Mouse (Mus musculus) kidney, postnatal 0 days (tissue): ENCODE results near the gene Slc10a1. TPM values are rescaled to one million over a fixed set of nuclear protein-coding genes. Genes with fewer than 3 reads are reported as not detected.
A peak's percentile ranks its signal among the peaks of the same experiment; 100 is the strongest.

ENCODE experiments used
- ATAC-seq: fragments of 200-750 bp; cut with Nextera tagmentation; replicated peaks from 2 replicates; pipeline ENCODE4 v1.8.0; 2017; ENCODE audit warnings: low read depth, moderate number of reproducible peaks, moderate TSS enrichment, moderate library complexity; ENCODE audit not compliant: low FRiP score
- DNase-seq: peaks from one replicate; pipeline ENCODE4 v3.0.0-alpha.2; 2016; ENCODE audit warnings: low spot score
- H3K27ac ChIP-seq: fragments of 300-500 bp; sonication (generic); 2 replicates; pipeline ENCODE4 v1.5.1; 2014; ENCODE audit warnings: mild to moderate bottlenecking
- H3K27me3 ChIP-seq: fragments of 300-500 bp; sonication (generic); 2 replicates; pipeline ENCODE4 v1.6.1; 2014; ENCODE audit warnings: low read length, mixed read lengths; ENCODE audit not compliant: insufficient read depth
- H3K36me3 ChIP-seq: fragments of 300-500 bp; sonication (generic); 2 replicates; pipeline ENCODE4 v1.6.1; 2014; ENCODE audit warnings: low read length, mixed read lengths; ENCODE audit not compliant: insufficient read depth
- H3K4me1 ChIP-seq: fragments of 300-500 bp; sonication (generic); replicated peaks from 2 replicates; pipeline ENCODE4 v1.6.1; 2014; ENCODE audit warnings: antibody characterized with exemption, low read length, mixed read lengths; ENCODE audit not compliant: insufficient read depth
- H3K4me2 ChIP-seq: fragments of 300-500 bp; sonication (generic); 2 replicates; pipeline ENCODE4 v1.6.1; 2014; ENCODE audit warnings: mild to moderate bottlenecking, low read length, moderate library complexity, mixed read lengths
- H3K4me3 ChIP-seq: fragments of 300-500 bp; sonication (generic); replicated peaks from 2 replicates; pipeline ENCODE4 v1.5.1; 2014; ENCODE audit warnings: low read depth, low read length
- H3K9ac ChIP-seq: fragments of 300-500 bp; sonication (generic); 2 replicates; pipeline ENCODE4 v1.6.1; 2014; ENCODE audit warnings: low read depth, low read length
- H3K9me3 ChIP-seq: fragments of 300-500 bp; sonication (generic); replicated peaks from 2 replicates; pipeline ENCODE4 v1.6.1; 2016; ENCODE audit warnings: low read length, inconsistent platforms, mixed read lengths
- CTCF ChIP-seq: IDR thresholded peaks from 2 replicates; pipeline ENCODE4 v1.5.1; 2016; ENCODE audit warnings: antibody characterized with exemption, low read depth, mild to moderate bottlenecking, moderate library complexity
- WGBS: fragments of 180-500 bp; shearing (Covaris S2); extraction: QIAGEN DNeasy Blood & Tissue Kit; methylation state at CpG from one replicate; pipeline ENCODE4 v1.1.7; 2014; 5-methylcytosine and 5-hydroxymethylcytosine counted together
- polyA plus RNA-seq: library from polyadenylated mRNA; unstranded; fragments of >200 nt; fragmentation: Nextera tagmentation; extraction: Ambion mirVana; gene quantifications from 2 replicates; pipeline ENCODE4 v1.2.1, GENCODE M21; 2015

Gene Slc10a1
- polyA plus RNA-seq, 1 experiment from 2014 or later: 1.7 TPM

DNA sequence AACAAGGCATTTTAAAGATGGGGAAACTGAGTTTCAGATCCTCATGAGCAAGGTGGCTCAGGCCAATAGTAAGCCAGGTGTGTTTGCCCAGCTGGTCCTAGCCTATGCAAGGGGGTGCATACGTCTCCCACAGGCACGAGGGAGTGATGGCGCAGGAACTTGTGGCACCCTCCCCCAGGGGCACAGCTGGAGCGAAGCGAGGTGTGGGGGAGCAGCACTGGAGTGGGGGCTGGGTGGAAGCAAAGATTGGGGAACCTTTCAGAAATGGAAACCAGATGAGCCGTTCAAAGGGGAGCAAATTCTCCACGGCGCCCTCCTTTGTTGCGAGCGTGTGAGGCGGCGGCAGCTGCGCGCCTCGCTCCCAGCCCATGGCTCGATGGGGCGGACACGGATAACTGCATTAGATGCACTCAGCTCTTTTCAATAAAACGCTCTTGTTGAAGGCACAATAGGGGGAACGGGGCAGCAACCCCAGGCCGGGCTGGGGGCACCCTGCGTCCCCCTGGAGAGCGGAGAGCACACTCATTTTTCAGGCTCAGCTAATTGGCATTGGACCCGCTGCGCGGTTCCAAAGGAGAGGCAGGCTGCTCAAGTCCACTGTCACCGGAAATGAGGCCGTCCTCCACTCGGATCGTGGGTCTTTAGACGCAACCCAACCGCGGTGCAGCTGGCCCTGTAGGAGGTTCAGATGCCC is 30.2 kb upstream of the Slc10a1 start:
- H3K27ac ChIP-seq: no peak overlapping the region
- H3K9ac ChIP-seq: no peak overlapping the region
- H3K4me2 ChIP-seq: peak overlapping the region; percentile 36
- peaks cover 6% of the 10 kb centered on the region for H3K27me3 ChIP-seq
- no peaks in the 10 kb centered on the region for H3K4me1 ChIP-seq
- 4% methylated on average over 33 of the region's 33 CpGs for WGBS
- no peaks in the 10 kb centered on the region for H3K36me3 ChIP-seq
- TF ChIP-seq CTCF: no peak
- H3K4me3 ChIP-seq: 0 out of 2 replicates have a peak overlapping the region, but pooled peaks have one; percentile 2
- no peak for ATAC-seq
- no peaks in the 10 kb centered on the region for H3K9me3 ChIP-seq
- no peak for DNase-seq

DNA sequence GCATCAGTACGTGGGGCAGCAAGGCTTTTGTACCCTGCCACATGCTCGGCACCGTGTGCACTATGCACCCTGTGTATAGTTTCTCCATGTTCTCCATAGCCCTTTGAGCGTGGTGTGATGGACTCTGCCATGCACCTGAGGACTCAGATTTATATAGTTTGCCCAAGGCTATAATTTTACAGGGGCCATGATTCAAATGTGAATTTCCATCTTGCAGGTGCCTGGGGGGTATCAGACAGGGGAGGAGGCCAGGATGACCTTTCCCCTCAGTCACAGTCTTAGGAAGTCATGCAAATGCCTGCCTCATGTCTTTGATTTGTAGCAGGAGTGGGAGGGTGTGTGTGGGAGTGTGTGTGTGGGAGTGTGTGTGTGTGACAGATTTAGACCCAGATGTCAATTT is 29.1 kb upstream of the Slc10a1 start:
- ATAC-seq (no peak), DNase-seq (no peak)
- Histone ChIP-seq H3K9ac (no peak overlapping the region), H3K4me1 (no peaks in the 10 kb centered on the region), H3K4me3 (no peak overlapping the region), H3K9me3 (no peaks in the 10 kb centered on the region), H3K4me2 (no peak overlapping the region), H3K36me3 (no peaks in the 10 kb centered on the region), H3K27ac (no peak overlapping the region), H3K27me3 (peaks cover 6% of the 10 kb centered on the region)
- TF ChIP-seq CTCF: no peak
- 41% methylated on average over 4 of the region's 4 CpGs for WGBS

- peaks cover 6% of the 10 kb centered on the region for H3K27me3 ChIP-seq
- H3K27ac ChIP-seq: no peak overlapping the region
- ATAC-seq: no peak
Observed at GRCm38 (mm10) chr12:80995326-80995725, 26.8 kb upstream of the Slc10a1 start.

GRCm38 (mm10) chr12:80993773-80994172 is 25.3 kb upstream of the Slc10a1 start:
- 78% methylated on average over 1 of the region's 1 CpGs for WGBS
- DNase-seq: no peak
- H3K27ac ChIP-seq: no peak overlapping the region
- no peak overlapping the region for H3K4me2 ChIP-seq
- no peak overlapping the region for H3K4me3 ChIP-seq
- no peaks in the 10 kb centered on the region for H3K9me3 ChIP-seq
- peaks cover 4% of the 10 kb centered on the region for H3K27me3 ChIP-seq
- H3K36me3 ChIP-seq: no peaks in the 10 kb centered on the region
- no peak for TF ChIP-seq CTCF
- ATAC-seq: no peak
- no peak overlapping the region for H3K9ac ChIP-seq
- no peaks in the 10 kb centered on the region for H3K4me1 ChIP-seq

More at GRCm38 (mm10) chr12:80995326-80995725, 26.8 kb upstream of the Slc10a1 start:
- WGBS: 87% methylated on average over 4 of the region's 4 CpGs
- no peak for TF ChIP-seq CTCF
- Histone ChIP-seq H3K4me2 (no peak overlapping the region), H3K9ac (no peak overlapping the region), H3K9me3 (no peaks in the 10 kb centered on the region), H3K36me3 (no peaks in the 10 kb centered on the region), H3K4me1 (no peaks in the 10 kb centered on the region), H3K4me3 (no peak overlapping the region)
- no peak for DNase-seq

DNA sequence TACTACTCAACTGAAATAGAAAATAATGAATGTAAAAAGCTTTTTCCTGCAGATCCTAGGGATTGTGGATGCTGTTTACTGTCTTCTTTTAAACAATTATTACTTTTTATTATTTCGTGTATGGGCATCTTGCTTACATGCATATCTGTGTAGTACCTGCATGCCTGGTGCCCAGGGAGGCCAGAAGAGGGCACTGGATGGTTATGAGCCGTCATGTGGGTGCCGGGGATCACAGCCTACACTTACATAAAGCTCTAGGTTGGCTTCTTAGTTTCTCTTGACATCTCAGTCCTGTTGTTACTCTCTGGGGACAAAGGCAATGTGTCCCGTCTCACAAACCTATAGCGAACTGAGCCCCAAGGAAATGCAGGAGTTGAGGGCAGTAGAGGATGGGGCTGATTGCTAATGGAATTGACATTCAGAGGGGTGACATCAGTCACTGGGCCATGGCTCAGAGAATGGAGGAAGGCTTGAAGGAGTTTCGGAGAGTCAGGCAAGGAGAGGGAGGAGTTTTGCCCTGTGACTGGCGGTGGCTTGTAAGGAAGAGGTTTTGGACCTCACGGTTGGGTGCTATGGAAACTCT is 24.1 kb upstream of the Slc10a1 start:
- no peak for ATAC-seq
- H3K27me3 ChIP-seq: no peaks in the 10 kb centered on the region
- H3K9me3 ChIP-seq: no peaks in the 10 kb centered on the region
- no peaks in the 10 kb centered on the region for H3K36me3 ChIP-seq
- no peak overlapping the region for H3K4me3 ChIP-seq
- no peaks in the 10 kb centered on the region for H3K4me1 ChIP-seq
- TF ChIP-seq CTCF: peak; percentile 20; the same call in 1 of the 2 replicates
- no peak for DNase-seq
- H3K4me2 ChIP-seq: no peak overlapping the region
- WGBS: 82% methylated on average over 8 of the region's 8 CpGs
- H3K9ac ChIP-seq: no peak overlapping the region
- H3K27ac ChIP-seq: no peak overlapping the region

DNA sequence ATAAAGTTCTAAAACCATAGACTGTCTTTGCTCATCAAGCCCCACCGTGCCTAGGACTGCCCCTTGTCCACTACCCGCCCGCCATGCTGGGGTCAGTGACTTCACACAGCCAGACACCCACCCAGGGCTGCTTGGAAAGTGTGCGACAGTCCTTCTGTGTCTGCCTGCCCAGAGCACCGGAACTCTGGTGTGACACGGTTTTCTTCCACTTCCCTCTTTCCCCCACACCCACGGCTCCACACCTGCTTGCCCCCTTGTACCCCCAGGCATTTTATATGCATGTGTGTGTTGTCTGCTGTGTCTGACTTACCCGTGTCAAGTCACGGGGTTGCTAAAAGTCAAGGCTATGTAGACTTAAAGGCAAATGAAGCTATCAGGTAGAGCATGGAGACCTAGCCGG is 23.3 kb upstream of the Slc10a1 start:
- Histone ChIP-seq H3K9me3 (no peaks in the 10 kb centered on the region), H3K27me3 (no peaks in the 10 kb centered on the region), H3K27ac (no peak overlapping the region), H3K36me3 (no peaks in the 10 kb centered on the region), H3K4me3 (no peak overlapping the region), H3K9ac (no peak overlapping the region), H3K4me2 (no peak overlapping the region), H3K4me1 (no peaks in the 10 kb centered on the region)
- WGBS: 71% methylated on average over 10 of the region's 10 CpGs
- ATAC-seq (no peak), DNase-seq (no peak)
- TF ChIP-seq CTCF: no peak
